Mouse (Mus musculus) adipocyte (in vitro differentiated cells): Measurements from ENCODE around the gene Dleu7.
A peak's percentile ranks its signal among the peaks of the same experiment; 100 is the strongest.

Experiments used
- DNase-seq: peaks from one replicate; pipeline ENCODE4 v3.0.0-alpha.2; 2016; ENCODE audit warnings: low spot score

The Dleu7 gene

GRCm38 (mm10) chr14:62282974-62283373 lies 9.9 kb downstream of the Dleu7 start:
- no peak for DNase-seq

DNA sequence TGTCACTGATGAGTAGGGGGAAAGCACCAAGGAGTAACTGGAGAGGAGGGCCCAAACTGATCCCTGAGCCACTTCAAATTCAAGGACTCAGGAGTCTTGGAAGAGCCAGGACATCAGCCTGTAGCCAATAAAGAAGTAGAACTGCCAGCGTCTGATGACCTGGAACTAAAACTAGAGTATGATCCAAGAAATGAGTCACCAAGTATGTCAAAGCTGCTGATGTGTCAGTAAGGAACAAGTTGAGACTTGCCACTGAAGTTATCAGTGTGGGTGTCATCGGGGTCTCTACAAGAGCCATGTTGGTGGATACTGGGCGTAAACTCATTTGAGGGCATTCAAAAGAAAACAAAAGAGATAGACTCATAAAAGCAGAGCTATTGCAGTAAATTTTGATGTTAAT lies 19.2 kb downstream of the Dleu7 start:
- no peak for DNase-seq

DNA sequence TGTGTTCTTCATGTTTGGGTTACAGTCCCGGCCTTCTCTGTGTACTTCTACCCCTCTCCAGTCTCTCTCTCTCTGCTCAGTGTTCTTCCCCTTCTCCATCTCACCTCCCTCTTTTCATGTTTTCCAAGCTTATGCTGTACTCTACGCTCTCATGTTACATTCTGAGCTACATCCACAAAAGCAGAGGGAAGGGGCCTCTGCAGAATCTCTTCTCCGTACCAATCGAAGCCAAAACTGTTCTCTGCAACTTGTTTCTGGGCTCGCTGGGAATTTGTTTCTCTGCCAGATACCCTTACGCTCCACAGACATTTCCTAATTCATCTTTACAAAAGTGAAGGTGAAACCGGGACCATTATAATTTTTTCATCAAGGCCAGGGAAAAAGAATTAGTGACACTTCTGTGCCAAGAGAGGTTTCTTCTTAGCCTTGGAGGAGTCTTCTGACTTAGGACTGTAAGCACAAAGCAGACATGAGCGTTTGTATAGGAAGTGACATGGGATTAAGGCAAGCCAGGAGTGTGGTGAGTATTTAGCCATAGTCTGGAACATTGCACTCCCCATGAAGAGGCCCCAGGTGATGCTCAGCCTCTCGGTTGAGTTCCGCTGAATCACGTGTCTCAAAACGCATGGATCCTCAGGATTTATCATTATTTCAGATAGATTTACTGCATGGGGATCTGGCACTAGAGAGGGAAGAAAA lies 22.0 kb downstream of the Dleu7 start:
- no peak for DNase-seq

- no peak for DNase-seq
Observed at GRCm38 (mm10) chr14:62258978-62259536, 33.8 kb downstream of the Dleu7 start.

DNA sequence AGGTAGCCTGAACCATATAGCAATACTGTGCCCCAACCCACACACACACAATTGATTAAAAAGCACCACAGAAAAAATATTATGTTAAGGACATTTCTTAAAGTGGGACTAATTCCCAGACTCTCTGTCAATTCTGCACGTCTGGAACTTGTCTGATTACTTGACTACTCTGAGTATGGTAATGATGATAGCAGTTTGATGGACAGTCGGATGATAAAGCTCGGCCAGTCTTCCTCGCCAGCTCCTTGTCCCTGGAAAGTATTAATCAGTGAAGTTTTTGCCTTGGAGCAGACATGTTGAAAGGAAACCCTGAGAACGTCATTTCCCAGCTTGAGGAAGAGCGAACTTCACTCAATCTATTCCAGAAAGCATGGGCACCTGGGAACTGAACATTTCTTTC lies 34.7 kb downstream of the Dleu7 start:
- DNase-seq, result no peak

GRCm38 (mm10) chr14:62256066-62256465 lies 36.8 kb downstream of the Dleu7 start:
- DNase-seq, result no peak

DNA sequence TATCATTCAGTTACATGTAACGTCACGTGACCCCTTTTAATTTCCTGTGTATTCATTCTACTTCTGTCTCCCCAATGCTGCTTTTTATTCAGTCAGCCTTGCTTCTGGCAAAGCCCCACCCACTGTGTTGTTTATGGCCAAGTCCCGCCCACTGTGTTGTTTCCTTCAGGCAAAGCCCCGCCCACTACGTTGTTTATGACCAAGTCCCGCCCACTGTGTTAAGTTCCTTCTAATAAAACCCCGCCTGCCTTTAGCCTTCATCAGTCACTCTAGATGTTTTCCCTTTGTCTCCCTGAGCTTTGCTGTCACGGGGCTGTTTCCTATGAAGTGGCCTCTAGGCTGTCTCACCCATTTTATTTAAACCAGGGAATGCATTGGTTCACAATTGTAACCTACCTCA lies 38.5 kb downstream of the Dleu7 start:
- DNase-seq, result peak; percentile 8

DNA sequence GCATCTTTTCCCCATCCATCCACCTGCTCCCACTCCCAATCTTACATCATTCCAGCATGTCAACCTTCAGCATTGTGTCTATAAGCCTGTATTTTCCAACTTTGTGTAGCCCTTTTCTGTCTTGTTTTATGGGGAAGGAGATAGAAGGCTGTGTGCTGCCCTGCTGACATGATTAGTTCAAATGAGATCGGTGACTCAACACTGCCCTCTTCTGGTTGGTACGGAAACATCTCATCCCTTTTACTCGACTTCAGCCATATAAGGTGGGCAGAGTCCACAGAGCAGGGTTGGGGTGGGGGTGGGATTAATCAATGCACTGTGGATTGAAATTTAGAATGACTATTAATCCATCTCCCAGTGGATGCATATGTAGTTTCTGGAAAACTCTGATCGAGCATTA lies 40.8 kb downstream of the Dleu7 start:
- peak; percentile 77 for DNase-seq

DNA sequence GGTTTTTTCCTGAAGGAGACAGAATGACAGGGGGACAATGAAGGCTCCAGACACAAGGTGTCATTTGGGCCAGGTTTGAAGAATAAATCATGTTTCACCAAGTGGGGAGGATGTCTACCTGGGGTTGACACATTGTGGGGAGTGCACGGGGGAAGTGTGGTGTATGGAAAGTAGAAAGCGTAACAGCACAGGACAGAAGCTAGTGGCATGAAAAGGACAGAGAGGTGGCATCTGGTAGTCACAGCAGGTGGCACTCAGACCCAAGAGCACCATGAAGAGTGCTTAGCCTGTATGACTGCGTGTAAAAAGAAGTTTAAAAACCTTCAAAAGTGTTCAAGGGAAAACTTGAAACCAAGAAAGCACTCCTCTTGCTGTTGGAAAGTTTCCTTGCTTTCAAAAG lies 42.8 kb downstream of the Dleu7 start:
- DNase-seq, result no peak

GRCm38 (mm10) chr14:62249251-62249650 lies 43.6 kb downstream of the Dleu7 start:
- no peak for DNase-seq

DNA sequence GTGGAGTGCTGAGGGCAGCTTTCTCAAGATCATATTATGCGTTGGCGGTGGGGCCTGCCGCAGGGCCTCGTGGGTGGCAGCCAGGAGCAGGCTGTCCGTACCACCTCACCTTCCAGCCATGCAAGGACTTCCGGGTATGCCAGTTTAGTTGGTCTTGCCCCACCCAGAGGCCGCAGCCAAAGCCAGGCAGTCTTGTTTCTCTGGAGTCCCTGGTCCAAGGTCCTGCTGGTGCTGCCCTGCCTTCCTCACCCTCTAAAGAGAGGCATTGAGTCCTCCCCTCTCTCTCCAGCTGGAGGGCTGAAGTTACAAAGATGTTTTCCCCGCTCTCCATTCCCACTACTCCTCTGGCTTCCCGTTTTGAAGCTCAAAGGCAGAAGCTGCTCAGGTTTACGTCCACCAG lies 44.1 kb downstream of the Dleu7 start:
- DNase-seq, result no peak

- DNase-seq, result no peak
Observed at GRCm38 (mm10) chr14:62248345-62248744, 44.5 kb downstream of the Dleu7 start.

- no peak for DNase-seq
Observed at GRCm38 (mm10) chr14:62245557-62245956, 47.3 kb downstream of the Dleu7 start.

GRCm38 (mm10) chr14:62243530-62243929 lies 49.3 kb downstream of the Dleu7 start:
- DNase-seq, result no peak

GRCm38 (mm10) chr14:62235969-62236368 lies 56.9 kb downstream of the Dleu7 start:
- DNase-seq, result no peak

GRCm38 (mm10) chr14:62235214-62235613 lies 57.6 kb downstream of the Dleu7 start:
- no peak for DNase-seq

DNA sequence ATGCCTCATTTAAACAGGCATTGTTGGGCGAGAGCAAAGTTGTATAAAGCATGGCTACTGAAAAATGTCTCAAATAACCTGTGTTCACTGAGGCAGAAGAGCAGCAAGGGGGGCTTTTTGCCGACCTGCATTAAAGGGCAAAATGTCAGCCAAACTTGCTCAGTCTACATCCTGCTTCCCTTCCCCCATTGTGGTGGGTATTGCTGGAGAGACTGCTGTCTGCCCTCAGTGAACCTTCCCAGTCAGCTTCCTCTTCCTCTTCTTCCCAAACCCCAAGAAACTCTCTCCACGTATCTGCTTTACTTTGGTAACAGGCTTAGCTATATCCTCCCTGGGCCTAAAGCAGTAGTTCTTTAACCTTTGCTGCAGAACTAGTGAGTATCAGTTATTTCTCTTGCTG lies 61.9 kb downstream of the Dleu7 start:
- no peak for DNase-seq

- no peak for DNase-seq
Observed at GRCm38 (mm10) chr14:62227101-62227500, 65.7 kb downstream of the Dleu7 start.

- peak; percentile 17 for DNase-seq
Observed at GRCm38 (mm10) chr14:62226576-62227047, 66.2 kb downstream of the Dleu7 start.
